Mouse (Mus musculus): Measurements from ENCODE around the gene Vill. TPM values are rescaled to one million over a fixed set of nuclear protein-coding genes. Genes with fewer than 3 reads are reported as not detected.

The Vill gene
- under 1 TPM; 0.23 to 0.27 TPM for total RNA-seq (2021)
- long read RNA-seq, experiment 1: 0 reads
- long read RNA-seq, experiment 2: 0 reads

GRCm38 (mm10) chr9:119052154-119052944 lies at the start of gene Vill:
TSS of gene Vill (plus strand) at chr9:119052778.
- no peak for DNase-seq

- DNase-seq: no peak
Measured at GRCm38 (mm10) chr9:119003990-119004702, 48.4 kb upstream of the Vill start.

GRCm38 (mm10) chr9:119004703-119005076 lies 47.9 kb upstream of the Vill start:
- no peak for DNase-seq

DNA sequence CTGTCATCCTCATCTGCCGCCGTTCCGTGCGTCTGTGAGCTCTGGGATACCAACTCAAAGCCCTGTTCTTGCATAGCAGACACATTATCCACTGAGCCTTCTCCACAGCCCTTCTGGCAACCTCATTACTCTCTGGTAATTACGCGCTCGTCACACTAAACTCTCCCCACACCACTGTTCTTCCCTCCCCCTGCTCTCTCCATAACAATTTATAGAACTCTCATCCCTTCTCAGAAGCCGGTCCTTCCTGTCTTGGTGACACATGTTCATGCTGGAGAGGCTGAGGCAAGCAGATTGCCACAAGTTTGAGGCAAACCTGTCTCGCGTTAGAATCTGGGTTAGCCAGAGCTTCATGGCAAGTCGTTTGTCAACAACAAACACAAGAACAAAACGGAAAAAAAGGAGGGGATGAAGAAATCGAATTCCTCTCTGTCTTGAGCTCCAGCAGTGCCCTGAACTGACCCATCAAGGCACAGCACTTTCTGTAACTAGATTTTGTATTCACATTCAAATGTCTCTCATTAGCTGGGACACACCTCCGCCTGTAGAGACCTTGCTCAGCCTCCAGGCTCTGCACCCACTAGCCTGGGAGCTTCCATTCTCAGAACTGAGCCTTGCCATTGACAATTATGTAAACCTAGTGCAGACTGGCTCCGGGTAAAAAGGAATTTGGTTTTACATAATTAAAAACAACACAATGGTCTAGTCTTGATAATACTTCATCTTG lies 47.1 kb upstream of the Vill start:
- no peak for DNase-seq

- peak; percentile 33 for DNase-seq
Measured at GRCm38 (mm10) chr9:119007266-119007665, 45.3 kb upstream of the Vill start.

DNA sequence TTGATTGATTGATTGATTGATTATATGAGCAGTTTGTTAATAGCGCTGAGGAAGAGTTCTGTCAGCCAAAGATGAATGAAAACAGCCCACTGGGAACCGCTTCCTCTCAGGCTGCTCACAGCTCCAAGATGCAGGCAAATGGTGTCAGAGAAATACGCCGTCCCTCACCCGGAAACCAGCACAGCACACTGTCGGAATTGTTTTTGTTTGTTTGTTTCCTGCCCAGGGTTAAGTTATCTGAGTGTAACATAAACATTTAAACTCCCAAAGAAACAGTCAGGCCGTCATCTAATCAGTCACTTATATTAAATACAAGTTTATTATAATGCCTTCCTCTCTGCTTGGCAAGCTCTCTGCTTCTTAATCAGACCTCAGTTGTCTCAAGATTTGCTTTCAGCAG lies 43.7 kb upstream of the Vill start:
- no peak for DNase-seq

DNA sequence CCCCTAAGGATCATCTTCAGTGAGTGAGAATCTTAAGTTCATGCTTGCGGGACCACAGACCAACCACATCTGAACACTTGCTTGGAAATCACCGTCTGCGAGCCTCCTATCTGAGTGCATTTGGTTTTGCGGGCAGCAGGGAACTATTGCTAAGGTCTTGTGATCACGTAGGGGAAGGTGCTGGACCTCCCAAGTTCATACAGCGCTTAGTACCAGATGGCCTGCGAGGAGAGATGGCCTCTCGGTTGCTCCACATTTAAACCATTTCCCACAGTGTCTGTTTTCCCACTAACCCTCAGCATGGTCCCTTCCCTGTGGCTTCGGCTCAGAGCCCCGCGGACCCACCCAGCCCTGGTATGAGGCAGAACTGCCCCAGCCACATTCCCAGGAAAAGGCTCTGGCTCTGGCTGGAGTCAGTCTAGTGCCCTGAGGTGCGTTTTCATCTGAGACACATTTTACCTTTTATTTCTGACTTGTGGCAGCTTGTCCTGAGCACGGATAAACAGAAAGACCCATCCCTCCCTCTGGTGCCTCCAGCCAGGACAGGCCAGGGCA lies 42.3 kb upstream of the Vill start:
- DNase-seq: no peak

DNA sequence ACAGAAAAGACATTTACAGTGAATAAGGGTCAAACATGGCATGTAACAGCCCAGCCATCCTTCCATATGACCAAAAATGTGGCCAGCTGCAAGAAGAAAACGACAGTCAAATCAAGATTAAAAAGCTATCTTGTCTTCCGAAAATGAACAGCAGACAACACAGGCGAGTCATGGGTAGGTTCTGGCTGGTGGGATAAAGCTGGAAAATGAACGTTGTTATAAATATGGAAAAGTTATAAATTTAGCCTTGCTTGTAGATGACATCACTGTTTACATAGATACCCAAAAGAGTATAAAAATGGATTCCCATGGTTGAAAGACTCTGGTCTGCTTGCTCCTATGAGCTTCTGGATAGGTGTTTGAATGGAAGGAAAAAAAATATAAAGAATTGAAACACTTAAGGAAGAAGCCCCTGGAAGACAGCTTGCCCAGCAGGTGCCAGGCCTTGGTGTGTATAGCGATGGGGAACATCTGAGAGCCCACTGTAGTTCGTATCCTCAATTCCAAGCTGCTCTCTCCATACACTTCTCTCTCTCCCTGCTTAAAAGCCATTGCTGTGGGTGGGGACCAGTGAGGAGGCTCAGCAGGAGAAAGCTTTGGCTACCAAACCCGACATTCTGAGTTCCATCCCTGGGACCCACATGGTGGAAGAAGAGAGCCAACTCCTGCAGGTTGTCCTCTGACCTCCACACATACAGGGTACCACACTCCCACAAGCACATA lies 35.6 kb upstream of the Vill start:
- DNase-seq: no peak

GRCm38 (mm10) chr9:119021731-119022130 lies 30.8 kb upstream of the Vill start:
- DNase-seq: no peak

GRCm38 (mm10) chr9:119025263-119025662 lies 27.3 kb upstream of the Vill start:
- no peak for DNase-seq

DNA sequence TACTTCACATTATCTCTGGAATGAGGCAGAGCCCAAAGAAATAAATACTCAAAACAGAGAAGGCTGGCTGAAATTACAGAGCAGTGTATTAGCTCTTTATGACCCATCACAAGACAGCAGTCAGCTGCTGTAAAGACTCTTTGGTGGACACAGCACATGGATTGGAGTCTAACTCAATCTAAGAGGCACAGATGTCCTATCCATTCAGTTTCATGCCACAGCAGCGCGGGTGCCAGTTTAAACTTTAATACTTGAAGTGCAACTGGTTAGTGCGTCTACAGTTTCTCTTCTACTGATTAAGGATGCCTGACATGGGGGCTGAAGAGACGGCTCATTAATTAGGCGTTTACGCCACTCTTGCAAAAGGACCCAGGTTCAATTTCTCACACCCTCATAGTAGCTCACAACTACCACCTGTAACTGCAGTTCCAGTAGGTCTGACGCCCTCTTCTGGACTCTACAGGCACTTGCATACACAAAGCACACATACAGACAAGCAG lies 26.7 kb upstream of the Vill start:
- no peak for DNase-seq

DNA sequence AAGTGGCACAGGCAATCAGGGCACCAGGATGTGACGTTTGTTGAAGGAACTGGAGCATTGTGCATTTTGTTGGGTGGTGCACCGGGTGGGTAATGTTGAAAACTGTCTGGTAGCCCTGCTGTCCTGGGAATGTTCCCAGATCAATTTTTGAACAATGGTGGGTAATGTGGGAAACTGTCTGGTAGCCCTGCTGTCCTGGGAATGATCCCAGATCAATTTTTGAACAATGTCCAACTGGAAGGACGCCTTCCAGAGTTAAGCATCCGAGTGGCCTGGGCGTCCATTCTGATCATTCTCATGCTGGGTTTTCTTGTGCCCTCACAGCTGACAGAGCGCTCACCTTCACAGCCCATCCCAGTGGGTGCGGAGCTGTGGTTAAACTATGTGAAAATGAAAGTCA lies 25.2 kb upstream of the Vill start:
- no peak for DNase-seq

GRCm38 (mm10) chr9:119028226-119029195 lies 24.1 kb upstream of the Vill start:
- DNase-seq: no peak

DNA sequence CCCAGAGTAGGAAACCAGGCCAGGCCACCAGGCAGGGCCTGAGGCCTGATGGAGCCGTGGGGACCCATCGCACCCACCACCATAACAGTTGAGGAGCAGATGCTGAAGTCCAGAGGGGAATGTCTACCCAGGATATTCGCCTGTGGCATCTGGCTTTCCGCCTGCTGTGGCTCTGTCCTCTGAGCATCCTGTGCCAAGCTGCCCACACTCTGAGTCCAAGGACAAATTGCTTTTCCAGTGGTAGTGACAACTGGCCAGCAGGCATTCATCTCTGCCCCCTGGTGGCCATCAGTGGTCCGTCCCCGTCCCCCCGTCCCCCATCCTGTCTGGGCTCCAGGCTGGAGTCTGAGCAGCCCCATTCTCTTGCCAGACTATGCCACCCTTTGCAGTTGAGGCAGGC lies 23.0 kb upstream of the Vill start:
- DNase-seq: peak; percentile 72

- DNase-seq: no peak
Measured at GRCm38 (mm10) chr9:119031038-119031437, 21.5 kb upstream of the Vill start.

DNA sequence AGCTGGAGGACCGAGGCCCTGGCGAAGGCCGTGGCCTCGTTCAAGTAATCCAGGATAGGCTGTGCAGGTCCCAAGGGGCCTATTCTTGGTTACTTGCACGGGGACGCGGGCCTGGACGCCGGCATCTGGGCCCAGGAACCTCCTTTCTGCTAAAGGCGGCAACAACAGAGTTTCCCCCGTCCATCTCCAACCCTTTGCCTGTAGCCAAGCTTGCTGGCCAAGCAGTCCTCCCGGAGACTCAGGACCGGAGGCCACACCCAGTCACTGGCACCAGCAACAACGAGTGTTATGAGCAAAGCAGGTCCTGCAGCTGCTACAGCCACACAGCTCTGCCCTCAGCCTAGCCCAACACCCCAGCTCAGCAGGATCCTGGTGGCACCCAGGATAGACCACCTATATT lies 20.8 kb upstream of the Vill start:
- peak; percentile 85 for DNase-seq

- no peak for DNase-seq
Measured at GRCm38 (mm10) chr9:119032538-119032937, 20.0 kb upstream of the Vill start.

DNA sequence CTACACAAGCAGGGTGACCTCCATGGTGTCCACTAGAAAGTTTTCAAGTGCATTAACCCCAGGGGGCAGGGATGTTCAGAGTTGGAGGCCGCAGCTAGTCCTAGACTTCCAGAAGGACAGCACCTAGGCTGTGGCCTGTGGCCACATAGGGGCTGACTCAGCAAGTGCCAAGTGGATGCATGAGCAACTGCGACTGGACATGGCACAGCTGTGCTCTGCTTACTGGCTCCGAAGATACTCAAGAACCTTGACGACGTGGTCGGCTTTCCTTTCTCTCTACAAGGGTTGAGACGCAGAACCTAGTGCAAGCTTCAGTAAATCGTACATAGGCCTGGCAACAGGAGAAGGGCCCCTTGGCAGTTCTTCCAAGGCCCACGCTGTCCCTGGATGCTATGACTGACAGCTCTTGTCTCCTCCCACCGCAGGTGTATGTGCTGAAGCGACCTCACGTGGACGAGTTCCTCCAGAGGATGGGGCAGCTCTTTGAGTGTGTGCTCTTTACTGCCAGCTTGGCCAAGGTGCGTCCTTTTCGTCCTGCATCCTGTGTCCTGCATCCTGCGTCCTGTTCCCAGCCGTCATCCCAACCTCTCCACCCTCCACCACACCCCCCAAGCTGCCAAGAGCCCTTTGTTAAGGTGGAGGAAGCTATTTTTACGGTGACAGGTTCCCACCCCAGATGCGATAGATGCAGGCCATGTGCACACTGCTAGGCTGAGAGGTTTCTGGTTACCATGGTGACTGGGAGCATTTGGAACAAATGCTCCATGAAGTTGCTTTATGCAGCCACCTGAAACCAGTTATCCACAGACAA lies 19.3 kb upstream of the Vill start:
- no peak for DNase-seq

- no peak for DNase-seq
Measured at GRCm38 (mm10) chr9:119034069-119034468, 18.5 kb upstream of the Vill start.

Measured in gastrocnemius, postnatal 25 days (tissue).